8 mouse cellular contexts compared by ENCODE assay signal in genomic region chr11:69326408-69327156, GRCm38 (mm10). TPM values are rescaled to one million over a fixed set of nuclear protein-coding genes. Genes with fewer than 3 reads are reported as not detected.
DNase-seq lines count a peak whose midpoint lies in the region; ATAC-seq and TF ChIP-seq lines count a peak whose summit lies in the region.

No protein-coding gene starts in this region.

- TF ChIP-seq CTCF in C2C12 (IDR thresholded peaks at IDR 0.05; ENCODE audit: control insufficient read depth, insufficient read depth, insufficient read length): no peak
- TF ChIP-seq CTCF in cortical plate, adult 2 months (IDR thresholded peaks at IDR 0.05; ENCODE audit: extremely low read depth, insufficient read depth, low read length): no peak

- no peaks in the 10 kb centered on the region for H3K79me3 ChIP-seq in C2C12 (ENCODE audit: low read depth)

- peaks cover 31% of the 10 kb centered on the region for H3K79me2 ChIP-seq in C2C12 (ENCODE audit: control insufficient read depth, insufficient read depth)

- peaks cover 4% of the 10 kb centered on the region; the same call in 1 of the 2 replicates for H3K4me1 ChIP-seq in cortical plate, adult 2 months (ENCODE audit: control insufficient read depth, insufficient read depth, low read length)
- peaks cover 29% of the 10 kb centered on the region for H3K4me1 ChIP-seq in intestine, embryonic 14.5 days (replicated peaks; ENCODE audit: control insufficient read depth, insufficient read depth, low read length)
- H3K4me1 ChIP-seq in midbrain, embryonic 13.5 days (replicated peaks): peaks cover 54% of the 10 kb centered on the region

- H3ac ChIP-seq in C2C12 (ENCODE audit: control insufficient read depth, insufficient read length, low read depth): peak overlapping the region; percentile 39

- no peaks in the 10 kb centered on the region for H3K27me3 ChIP-seq in C2C12 (ENCODE audit: control insufficient read depth, insufficient read depth, insufficient read length)
- peaks cover 16% of the 10 kb centered on the region for H3K27me3 ChIP-seq in intestine, embryonic 14.5 days (replicated peaks; ENCODE audit: control insufficient read depth, insufficient read depth, low read length)
- H3K27me3 ChIP-seq in midbrain, embryonic 13.5 days: peaks cover 33% of the 10 kb centered on the region

- DNase-seq in gastrocnemius, postnatal 10 days: peak; percentile 36
- DNase-seq in gastrocnemius, postnatal 25 days: no peak
- no peak for DNase-seq in intestine, embryonic 14.5 days (ENCODE audit: low spot score)
- no peak for DNase-seq in yolk sac, embryonic 10.5 days (ENCODE audit: low spot score)

- H3K9ac ChIP-seq in intestine, embryonic 14.5 days (ENCODE audit: low read length): peak overlapping the region; percentile 42
- H3K9ac ChIP-seq in midbrain, embryonic 13.5 days (replicated peaks): peak overlapping the region; percentile 75

- ATAC-seq in intestine, embryonic 14.5 days (replicated peaks; ENCODE audit: low FRiP score, low TSS enrichment, low read depth): peak; percentile 26
- ATAC-seq in midbrain, embryonic 13.5 days: peak; percentile 31
- no peak for ATAC-seq in inflammation-experienced regulatory T-cells, adult 6 months

- peak overlapping the region; percentile 16 for H3K4me3 ChIP-seq in C2C12 (ENCODE audit: insufficient read depth, poor library complexity, severe bottlenecking)
- peak overlapping the region; percentile 36 for H3K4me3 ChIP-seq in cortical plate, adult 2 months (ENCODE audit: insufficient read depth, low read length)
- peak overlapping the region; percentile 47 for H3K4me3 ChIP-seq in intestine, embryonic 14.5 days (ENCODE audit: low read depth, low read length)
- peak overlapping the region; percentile 51 for H3K4me3 ChIP-seq in midbrain, embryonic 13.5 days (replicated peaks)

- peak overlapping the region; percentile 89 for H3K4me2 ChIP-seq in intestine, embryonic 14.5 days (ENCODE audit: low read length)
- H3K4me2 ChIP-seq in midbrain, embryonic 13.5 days (replicated peaks): peak overlapping the region; percentile 93

- WGBS in intestine, embryonic 14.5 days: under 1% methylated on average over 45 of the region's 45 CpGs
- under 1% methylated on average over 45 of the region's 45 CpGs for WGBS in midbrain, embryonic 13.5 days

- no peaks in the 10 kb centered on the region for H3K9me3 ChIP-seq in intestine, embryonic 14.5 days (ENCODE audit: control insufficient read depth, low read length)
- H3K9me3 ChIP-seq in midbrain, embryonic 13.5 days: no peaks in the 10 kb centered on the region

- no peak for TF ChIP-seq POLR2A in cortical plate, adult 2 months (IDR thresholded peaks at IDR 0.05; ENCODE audit: extremely low read depth, insufficient read depth, low read length)

- no peaks in the 10 kb centered on the region for H3K36me3 ChIP-seq in C2C12 (ENCODE audit: control insufficient read depth, insufficient read depth)
- H3K36me3 ChIP-seq in intestine, embryonic 14.5 days (ENCODE audit: control insufficient read depth, insufficient read depth, low read length): no peaks in the 10 kb centered on the region
- no peaks in the 10 kb centered on the region for H3K36me3 ChIP-seq in midbrain, embryonic 13.5 days

- no peak overlapping the region for H3K27ac ChIP-seq in cortical plate, adult 2 months (ENCODE audit: insufficient read depth, low read length)
- H3K27ac ChIP-seq in intestine, embryonic 14.5 days (ENCODE audit: low read depth): no peak overlapping the region
- peak overlapping the region; percentile 20; the same call in 1 of the 2 replicates for H3K27ac ChIP-seq in midbrain, embryonic 13.5 days

TF ChIP-seq in C2C12, 6 proteins besides CTCF, POLR2A, EP300 and RAD21:
- no peak for TF ChIP-seq CEBPB (IDR thresholded peaks at IDR 0.05; ENCODE audit: low read depth)
- TF ChIP-seq MAX (IDR thresholded peaks at IDR 0.05): no peak
- no peak for TF ChIP-seq USF1 (IDR thresholded peaks at IDR 0.05; ENCODE audit: low read depth)
- no peak for TF ChIP-seq MYOG (IDR thresholded peaks at IDR 0.05; ENCODE audit: control insufficient read depth, extremely low read depth, insufficient read length)
- TF ChIP-seq MYOD1 (IDR thresholded peaks at IDR 0.05; ENCODE audit: control insufficient read depth, insufficient read length, low read depth): no peak
- no peak for TF ChIP-seq FOSL1 (IDR thresholded peaks at IDR 0.05; ENCODE audit: insufficient read depth, low read length, poor library complexity, severe bottlenecking)
TF ChIP-seq in C2C12: peak in this region for 0.

RNA-seq across cellular contexts. Expression of gene Kcnab3, which starts 0.5 kb away (rescaled TPM):
- under 1 TPM; 0.42 to 0.93 TPM for total RNA-seq in gastrocnemius, postnatal 10 days (2021)
- total RNA-seq in gastrocnemius, postnatal 25 days (2021): under 1 TPM in 1 of 2 experiments, not detected in 1; 0.13 TPM
- 3.2 TPM for polyA plus RNA-seq in C2C12 (2012; fragmentation: generic; extraction: Trizol)
- polyA plus RNA-seq in cortical plate, adult 2 months (2012; rRNA removed): 96.5 and 106 TPM in 2 replicates
- polyA plus RNA-seq in intestine, embryonic 14.5 days (2014; fragmentation: Nextera tagmentation; extraction: Ambion mirVana): 2.8 and 3.2 TPM in 2 replicates
- 3.9 and 4.9 TPM in 2 replicates for polyA plus RNA-seq in midbrain, embryonic 13.5 days (2015; fragmentation: Nextera tagmentation; extraction: Ambion mirVana)
- 1 to 10 TPM in 1 of 3 experiments, under 1 TPM in 2; 0.34 to 2.0 (median 0.99) TPM for polyA plus RNA-seq in inflammation-experienced regulatory T-cells, adult 6 months (2017; shearing (Covaris generic))

RNA-seq across cellular contexts. Expression of gene Trappc1, which starts 2.8 kb away (rescaled TPM):
- 10 to 100 TPM; 55.4 to 55.5 TPM for total RNA-seq in gastrocnemius, postnatal 10 days (2021)
- total RNA-seq in gastrocnemius, postnatal 25 days (2021): 10 to 100 TPM; 39.6 to 48.3 TPM
- 114 TPM for polyA plus RNA-seq in C2C12 (2012; fragmentation: generic; extraction: Trizol)
- polyA plus RNA-seq in cortical plate, adult 2 months (2012; rRNA removed): 73.9 and 77.0 TPM in 2 replicates
- polyA plus RNA-seq in intestine, embryonic 14.5 days (2014; fragmentation: Nextera tagmentation; extraction: Ambion mirVana): 155 and 160 TPM in 2 replicates
- 221 and 223 TPM in 2 replicates for polyA plus RNA-seq in midbrain, embryonic 13.5 days (2015; fragmentation: Nextera tagmentation; extraction: Ambion mirVana)
- polyA plus RNA-seq in inflammation-experienced regulatory T-cells, adult 6 months (2017; shearing (Covaris generic)): 100 to 1,000 TPM; 107 to 109 (median 107) TPM

RNA-seq across cellular contexts. Expression of gene Cntrob, which starts 3.0 kb away (rescaled TPM):
- total RNA-seq in gastrocnemius, postnatal 10 days (2021): 1 to 10 TPM; 4.7 to 6.6 TPM
- total RNA-seq in gastrocnemius, postnatal 25 days (2021): 1 to 10 TPM; 1.2 to 2.5 TPM
- polyA plus RNA-seq in C2C12 (2012; fragmentation: generic; extraction: Trizol): 9.9 TPM
- polyA plus RNA-seq in cortical plate, adult 2 months (2012; rRNA removed): 25.4 and 32.3 TPM in 2 replicates
- 15.5 and 17.4 TPM in 2 replicates for polyA plus RNA-seq in intestine, embryonic 14.5 days (2014; fragmentation: Nextera tagmentation; extraction: Ambion mirVana)
- polyA plus RNA-seq in midbrain, embryonic 13.5 days (2015; fragmentation: Nextera tagmentation; extraction: Ambion mirVana): 29.8 and 30.8 TPM in 2 replicates
- polyA plus RNA-seq in inflammation-experienced regulatory T-cells, adult 6 months (2017; shearing (Covaris generic)): 1 to 10 TPM; 7.4 to 9.9 (median 7.5) TPM

RNA-seq across cellular contexts. Expression of gene Rnf227, which starts 13.7 kb away (rescaled TPM):
- total RNA-seq in gastrocnemius, postnatal 10 days (2021): 1 to 10 TPM in 1 of 2 experiments, under 1 TPM in 1; 0.85 to 2.1 TPM
- under 1 TPM in 1 of 2 experiments, not detected in 1; 0.35 TPM for total RNA-seq in gastrocnemius, postnatal 25 days (2021)
- polyA plus RNA-seq in C2C12 (2012; fragmentation: generic; extraction: Trizol): 3.9 TPM
- 142 and 144 TPM in 2 replicates for polyA plus RNA-seq in cortical plate, adult 2 months (2012; rRNA removed)
- polyA plus RNA-seq in intestine, embryonic 14.5 days (2014; fragmentation: Nextera tagmentation; extraction: Ambion mirVana): 13.2 and 14.3 TPM in 2 replicates
- 146 and 155 TPM in 2 replicates for polyA plus RNA-seq in midbrain, embryonic 13.5 days (2015; fragmentation: Nextera tagmentation; extraction: Ambion mirVana)
- polyA plus RNA-seq in inflammation-experienced regulatory T-cells, adult 6 months (2017; shearing (Covaris generic)): 1 to 10 TPM; 2.5 to 5.9 (median 4.8) TPM

RNA-seq across cellular contexts. Expression of gene Chd3, which starts 42.6 kb away (rescaled TPM):
- 10 to 100 TPM; 39.0 to 59.5 TPM for total RNA-seq in gastrocnemius, postnatal 10 days (2021)
- 10 to 100 TPM; 12.0 to 13.9 TPM for total RNA-seq in gastrocnemius, postnatal 25 days (2021)
- polyA plus RNA-seq in C2C12 (2012; fragmentation: generic; extraction: Trizol): 100 TPM
- 242 and 274 TPM in 2 replicates for polyA plus RNA-seq in cortical plate, adult 2 months (2012; rRNA removed)
- polyA plus RNA-seq in intestine, embryonic 14.5 days (2014; fragmentation: Nextera tagmentation; extraction: Ambion mirVana): 52.4 and 62.3 TPM in 2 replicates
- 83.5 and 91.9 TPM in 2 replicates for polyA plus RNA-seq in midbrain, embryonic 13.5 days (2015; fragmentation: Nextera tagmentation; extraction: Ambion mirVana)
- 10 to 100 TPM; 30.0 to 68.3 (median 60.9) TPM for polyA plus RNA-seq in inflammation-experienced regulatory T-cells, adult 6 months (2017; shearing (Covaris generic))

Comparison
In these comparisons a context has a peak if more than half of its experiments do, and no peak if none do; other contexts are left out.
1. RNA of gene Kcnab3, which starts 0.5 kb away (polyA plus RNA-seq): 96.5 to 106 TPM in cortical plate, adult 2 months; 3.9 to 4.9 TPM in midbrain, embryonic 13.5 days, 3.2 TPM in C2C12 (single experiment), 2.8 to 3.2 TPM in intestine, embryonic 14.5 days and 0.34 to 2.0 TPM in inflammation-experienced regulatory T-cells, adult 6 months; every median in the first group is over 10 times any median in the second.
2. Peak in every context shown above with its lines, with median percentiles within 50 percentile points of each other: H3K4me3 ChIP-seq.